Mouse (Mus musculus): ENCODE measurements around the gene Megf8. TPM values are rescaled to one million over a fixed set of nuclear protein-coding genes. Genes with fewer than 3 reads are reported as not detected.

Megf8 gene
- polyA plus RNA-seq, 1 experiment from 2014 or later: 14.7 TPM

DNA sequence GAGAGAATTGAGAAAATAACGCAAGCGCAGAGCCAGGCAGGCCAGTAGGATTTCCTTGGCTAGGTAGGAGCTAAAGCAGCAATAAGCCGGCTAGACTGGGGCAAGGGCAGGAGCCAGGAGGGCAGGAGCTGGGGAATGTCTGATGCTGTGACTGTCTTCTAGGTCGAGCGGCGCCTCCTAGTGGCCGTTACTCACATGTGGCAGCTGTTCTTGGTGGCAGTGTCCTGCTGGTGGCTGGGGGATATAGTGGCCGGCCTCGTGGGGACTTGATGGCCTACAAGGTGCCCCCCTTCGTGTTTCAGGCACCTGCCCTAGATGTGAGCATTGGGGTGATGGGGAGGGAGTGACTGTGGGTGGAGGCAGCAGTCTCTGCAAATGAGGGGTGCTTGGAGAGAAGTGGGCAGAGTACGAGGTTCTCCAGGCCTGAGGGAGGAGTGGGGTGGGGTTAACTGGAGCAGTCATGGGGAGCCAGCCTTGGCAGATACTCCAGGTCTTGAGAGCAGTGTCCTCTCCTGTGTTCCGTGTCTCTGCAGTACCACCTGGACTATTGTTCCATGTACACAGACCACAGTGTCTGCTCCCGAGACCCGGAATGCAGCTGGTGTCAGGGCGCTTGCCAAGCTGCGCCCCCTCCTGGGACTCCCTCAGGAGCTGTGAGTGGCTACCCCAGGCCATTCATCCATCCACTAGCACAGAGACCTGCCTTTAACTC, 16.8 kb downstream of the Megf8 start:
- peaks cover 20% of the 10 kb centered on the region for H3K36me3 ChIP-seq (ENCODE audit: control insufficient read depth, insufficient read depth, low read length)
- ATAC-seq (ENCODE audit: insufficient read depth, low FRiP score, low TSS enrichment) (peak; percentile 48; the same call in 1 of the 2 replicates), DNase-seq (ENCODE audit: low spot score) (peak; percentile 80)
- no peak overlapping the region for H3K27ac ChIP-seq (ENCODE audit: low read depth, low read length)
- H3K9me3 ChIP-seq (ENCODE audit: control insufficient read depth, low read length): no peaks in the 10 kb centered on the region
- 41% methylated on average over 16 of the region's 16 CpGs for WGBS
- no peak overlapping the region for H3K9ac ChIP-seq (ENCODE audit: low read length)
- H3K4me2 ChIP-seq (ENCODE audit: low read depth): no peak overlapping the region
- no peaks in the 10 kb centered on the region for H3K4me1 ChIP-seq (ENCODE audit: control insufficient read depth, insufficient read depth, low read length)
- no peaks in the 10 kb centered on the region for H3K27me3 ChIP-seq (ENCODE audit: control insufficient read depth, insufficient read depth, low read length)
- no peak overlapping the region for H3K4me3 ChIP-seq (ENCODE audit: low read depth, low read length)

GRCm38 (mm10) chr7:25334472-25334871, 17.5 kb downstream of the Megf8 start:
- Histone ChIP-seq H3K36me3 (ENCODE audit: control insufficient read depth, insufficient read depth, low read length) (peaks cover 20% of the 10 kb centered on the region), H3K27ac (ENCODE audit: low read depth, low read length) (no peak overlapping the region)
- ATAC-seq (ENCODE audit: insufficient read depth, low FRiP score, low TSS enrichment): no peak

GRCm38 (mm10) chr7:25339329-25339728, 22.4 kb downstream of the Megf8 start:
- DNase-seq (ENCODE audit: low spot score) (no peak), ATAC-seq (ENCODE audit: insufficient read depth, low FRiP score, low TSS enrichment) (no peak)
- Histone ChIP-seq H3K4me1 (ENCODE audit: control insufficient read depth, insufficient read depth, low read length) (no peaks in the 10 kb centered on the region), H3K9ac (ENCODE audit: low read length) (no peak overlapping the region), H3K27me3 (ENCODE audit: control insufficient read depth, insufficient read depth, low read length) (no peaks in the 10 kb centered on the region), H3K9me3 (ENCODE audit: control insufficient read depth, low read length) (no peaks in the 10 kb centered on the region), H3K27ac (ENCODE audit: low read depth, low read length) (no peak overlapping the region), H3K4me2 (ENCODE audit: low read depth) (no peak overlapping the region), H3K4me3 (ENCODE audit: low read depth, low read length) (no peak overlapping the region), H3K36me3 (ENCODE audit: control insufficient read depth, insufficient read depth, low read length) (peaks cover 15% of the 10 kb centered on the region)
- WGBS: 92% methylated on average over 9 of the region's 9 CpGs

More at GRCm38 (mm10) chr7:25334472-25334871, 17.5 kb downstream of the Megf8 start:
- no peak overlapping the region for H3K9ac ChIP-seq (ENCODE audit: low read length)
- H3K9me3 ChIP-seq (ENCODE audit: control insufficient read depth, low read length): no peaks in the 10 kb centered on the region
- no peaks in the 10 kb centered on the region for H3K27me3 ChIP-seq (ENCODE audit: control insufficient read depth, insufficient read depth, low read length)
- no peak overlapping the region for H3K4me2 ChIP-seq (ENCODE audit: low read depth)
- DNase-seq (ENCODE audit: low spot score): no peak
- no peaks in the 10 kb centered on the region for H3K4me1 ChIP-seq (ENCODE audit: control insufficient read depth, insufficient read depth, low read length)
- H3K4me3 ChIP-seq (ENCODE audit: low read depth, low read length): no peak overlapping the region
- 86% methylated on average over 12 of the region's 12 CpGs for WGBS

DNA sequence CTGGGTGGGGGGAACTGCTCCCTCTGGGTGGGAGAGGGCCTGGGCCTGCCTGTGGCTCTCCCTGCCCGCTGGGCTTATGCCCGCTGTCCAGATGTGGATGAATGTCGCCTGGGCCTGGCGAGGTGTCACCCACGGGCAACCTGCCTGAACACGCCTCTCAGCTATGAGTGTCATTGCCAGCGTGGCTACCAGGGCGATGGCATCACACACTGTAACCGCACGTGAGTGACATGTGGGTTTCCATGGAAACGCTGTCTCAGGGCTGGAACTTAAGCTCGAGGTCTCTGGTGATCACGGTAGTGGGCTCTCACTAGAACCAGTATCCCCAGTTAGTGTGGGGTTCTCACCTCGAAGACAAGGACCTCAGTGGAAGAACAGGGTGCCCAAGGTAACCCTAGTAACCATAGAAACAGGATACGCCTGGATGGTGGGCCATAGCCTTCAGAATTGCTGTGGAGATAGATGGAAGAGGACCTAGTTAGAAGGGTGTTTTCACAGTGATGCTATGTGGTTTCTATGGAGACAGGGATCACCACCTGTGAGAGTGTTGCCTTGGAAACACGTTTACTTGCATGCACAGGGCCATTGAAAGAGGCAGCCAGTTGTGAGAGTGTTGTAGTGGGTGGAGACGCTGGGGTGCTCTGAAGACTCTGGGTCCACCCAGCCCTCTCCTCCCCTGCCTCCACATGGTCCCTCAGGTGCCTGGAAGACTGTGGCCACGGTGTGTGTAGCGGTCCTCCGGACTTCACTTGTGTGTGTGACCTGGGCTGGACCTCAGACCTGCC, 24.2 kb downstream of the Megf8 start:
- Histone ChIP-seq H3K9ac (ENCODE audit: low read length) (no peak overlapping the region), H3K4me2 (ENCODE audit: low read depth) (no peak overlapping the region), H3K27ac (ENCODE audit: low read depth, low read length) (no peak overlapping the region), H3K4me1 (ENCODE audit: control insufficient read depth, insufficient read depth, low read length) (no peaks in the 10 kb centered on the region), H3K27me3 (ENCODE audit: control insufficient read depth, insufficient read depth, low read length) (no peaks in the 10 kb centered on the region), H3K36me3 (ENCODE audit: control insufficient read depth, insufficient read depth, low read length) (peaks cover 13% of the 10 kb centered on the region), H3K4me3 (ENCODE audit: low read depth, low read length) (no peak overlapping the region), H3K9me3 (ENCODE audit: control insufficient read depth, low read length) (no peaks in the 10 kb centered on the region)
- DNase-seq (ENCODE audit: low spot score): no peak
- ATAC-seq (ENCODE audit: insufficient read depth, low FRiP score, low TSS enrichment): no peak
- WGBS: 83% methylated on average over 20 of the region's 20 CpGs

DNA sequence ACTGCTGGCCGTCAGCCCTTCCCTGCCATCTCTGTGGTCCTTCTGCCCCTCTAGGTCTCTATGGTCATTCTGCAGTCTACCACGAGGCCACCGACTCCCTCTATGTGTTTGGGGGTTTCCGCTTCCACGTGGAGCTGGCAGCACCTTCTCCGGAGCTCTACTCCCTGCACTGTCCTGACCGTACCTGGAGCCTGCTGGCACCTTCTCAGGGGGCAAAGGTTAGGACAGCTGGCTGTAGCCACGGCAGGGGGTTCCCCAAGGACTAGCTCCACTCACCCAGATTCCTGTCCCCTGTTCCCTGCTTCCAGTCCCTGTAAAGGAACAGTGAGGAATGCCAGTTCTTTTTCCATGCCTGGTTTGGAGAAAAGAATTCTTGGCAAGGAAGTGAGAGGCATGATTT, 31.9 kb downstream of the Megf8 start:
- Histone ChIP-seq H3K4me1 (ENCODE audit: control insufficient read depth, insufficient read depth, low read length) (no peaks in the 10 kb centered on the region), H3K27ac (ENCODE audit: low read depth, low read length) (no peak overlapping the region), H3K9me3 (ENCODE audit: control insufficient read depth, low read length) (no peaks in the 10 kb centered on the region), H3K36me3 (ENCODE audit: control insufficient read depth, insufficient read depth, low read length) (peaks cover 13% of the 10 kb centered on the region), H3K9ac (ENCODE audit: low read length) (no peak overlapping the region), H3K4me3 (ENCODE audit: low read depth, low read length) (no peak overlapping the region), H3K27me3 (ENCODE audit: control insufficient read depth, insufficient read depth, low read length) (no peaks in the 10 kb centered on the region), H3K4me2 (ENCODE audit: low read depth) (no peak overlapping the region)
- DNase-seq (ENCODE audit: low spot score) (no peak), ATAC-seq (ENCODE audit: insufficient read depth, low FRiP score, low TSS enrichment) (no peak)
- 83% methylated on average over 8 of the region's 8 CpGs for WGBS

DNA sequence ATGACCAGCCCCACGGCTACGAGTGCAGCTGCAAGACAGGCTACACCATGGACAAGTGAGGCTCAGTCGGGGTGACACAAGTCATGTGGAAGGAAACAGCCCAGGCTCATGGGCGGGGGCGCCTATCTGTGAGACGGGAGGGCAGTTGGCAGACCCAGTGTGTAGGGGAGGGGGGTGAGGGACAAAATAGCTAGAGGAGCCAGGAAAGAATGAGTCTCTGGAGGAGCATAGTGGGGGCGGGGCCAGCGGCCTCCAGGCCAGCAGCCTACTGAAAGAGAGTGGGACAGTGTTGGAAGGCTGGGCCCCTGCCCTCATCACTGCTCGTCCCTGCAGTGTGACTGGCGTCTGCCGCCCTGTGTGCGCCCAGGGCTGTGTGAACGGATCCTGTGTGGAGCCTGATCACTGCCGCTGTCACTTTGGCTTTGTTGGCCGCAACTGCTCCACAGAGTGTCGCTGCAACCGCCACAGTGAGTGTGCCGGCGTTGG, 41.8 kb downstream of the Megf8 start:
- ATAC-seq (ENCODE audit: insufficient read depth, low FRiP score, low TSS enrichment) (peak; percentile 46), DNase-seq (ENCODE audit: low spot score) (peak; percentile 48)
- no peak overlapping the region for H3K4me3 ChIP-seq (ENCODE audit: low read depth, low read length)
- peaks cover 15% of the 10 kb centered on the region for H3K36me3 ChIP-seq (ENCODE audit: control insufficient read depth, insufficient read depth, low read length)
- H3K27me3 ChIP-seq (ENCODE audit: control insufficient read depth, insufficient read depth, low read length): no peaks in the 10 kb centered on the region
- no peak overlapping the region for H3K27ac ChIP-seq (ENCODE audit: low read depth, low read length)
- no peaks in the 10 kb centered on the region for H3K9me3 ChIP-seq (ENCODE audit: control insufficient read depth, low read length)
- WGBS: 66% methylated on average over 19 of the region's 19 CpGs
- peaks cover 4% of the 10 kb centered on the region; the same call in 1 of the 2 replicates for H3K4me1 ChIP-seq (ENCODE audit: control insufficient read depth, insufficient read depth, low read length)
- no peak overlapping the region for H3K4me2 ChIP-seq (ENCODE audit: low read depth)
- no peak overlapping the region for H3K9ac ChIP-seq (ENCODE audit: low read length)

DNA sequence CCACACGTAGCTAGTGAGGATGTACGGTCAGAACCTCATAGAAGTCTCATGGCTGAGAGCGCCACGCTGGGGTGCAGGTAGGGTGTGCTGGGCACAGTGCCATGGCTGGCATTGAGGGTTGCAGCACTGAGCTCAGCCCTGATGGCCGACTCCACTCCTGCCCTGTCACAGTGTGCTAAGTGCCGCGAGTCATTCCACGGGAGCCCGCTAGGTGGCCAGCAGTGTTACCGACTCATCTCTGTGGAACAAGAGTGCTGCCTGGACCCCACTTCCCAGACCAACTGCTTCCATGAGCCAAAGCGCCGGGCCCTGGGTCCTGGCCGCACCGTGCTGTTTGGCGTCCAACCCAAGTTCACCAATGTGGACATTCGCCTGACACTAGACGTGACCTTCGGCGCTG, 46.2 kb downstream of the Megf8 start:
- peaks cover 20% of the 10 kb centered on the region for H3K27me3 ChIP-seq (ENCODE audit: control insufficient read depth, insufficient read depth, low read length)
- no peak overlapping the region for H3K9ac ChIP-seq (ENCODE audit: low read length)
- no peak overlapping the region for H3K4me2 ChIP-seq (ENCODE audit: low read depth)
- ATAC-seq (ENCODE audit: insufficient read depth, low FRiP score, low TSS enrichment): no peak
- no peak overlapping the region for H3K4me3 ChIP-seq (ENCODE audit: low read depth, low read length)
- WGBS: 88% methylated on average over 19 of the region's 19 CpGs
- H3K4me1 ChIP-seq (ENCODE audit: control insufficient read depth, insufficient read depth, low read length): peaks cover 12% of the 10 kb centered on the region
- DNase-seq (ENCODE audit: low spot score): no peak
- H3K9me3 ChIP-seq (ENCODE audit: control insufficient read depth, low read length): no peaks in the 10 kb centered on the region
- peaks cover 11% of the 10 kb centered on the region for H3K36me3 ChIP-seq (ENCODE audit: control insufficient read depth, insufficient read depth, low read length)
- H3K27ac ChIP-seq (ENCODE audit: low read depth, low read length): no peak overlapping the region

DNA sequence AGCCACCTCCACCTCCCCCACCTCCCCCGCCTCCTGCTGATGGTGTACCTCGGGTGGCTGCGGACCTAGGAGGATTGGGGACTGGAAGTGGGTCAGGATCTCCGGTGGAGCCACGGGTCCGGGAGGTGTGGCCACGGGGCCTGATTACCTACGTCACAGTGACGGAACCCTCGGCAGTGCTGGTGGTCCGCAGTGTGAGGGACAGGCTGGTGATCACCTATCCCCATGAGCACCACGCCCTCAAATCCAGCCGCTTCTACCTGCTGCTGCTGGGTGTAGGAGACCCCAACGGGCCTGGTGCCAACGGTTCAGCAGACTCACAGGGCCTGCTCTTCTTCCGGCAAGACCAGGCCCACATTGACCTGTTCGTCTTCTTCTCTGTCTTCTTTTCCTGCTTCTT, 46.7 kb downstream of the Megf8 start:
- Histone ChIP-seq H3K27ac (ENCODE audit: low read depth, low read length) (no peak overlapping the region), H3K4me3 (ENCODE audit: low read depth, low read length) (no peak overlapping the region), H3K4me2 (ENCODE audit: low read depth) (no peak overlapping the region), H3K4me1 (ENCODE audit: control insufficient read depth, insufficient read depth, low read length) (peaks cover 10% of the 10 kb centered on the region), H3K9me3 (ENCODE audit: control insufficient read depth, low read length) (no peaks in the 10 kb centered on the region), H3K9ac (ENCODE audit: low read length) (no peak overlapping the region), H3K36me3 (ENCODE audit: control insufficient read depth, insufficient read depth, low read length) (peaks cover 11% of the 10 kb centered on the region), H3K27me3 (ENCODE audit: control insufficient read depth, insufficient read depth, low read length) (peaks cover 25% of the 10 kb centered on the region)
- ATAC-seq (ENCODE audit: insufficient read depth, low FRiP score, low TSS enrichment): no peak
- no peak for DNase-seq (ENCODE audit: low spot score)
- WGBS: 95% methylated on average over 17 of the region's 17 CpGs
